Mouse (Mus musculus): ENCODE measurements around the gene Ufsp1.

- TF ChIP-seq CTCF (conservative IDR thresholded peaks at IDR 0.05; ENCODE audit: low read length) (peak; percentile 63), POU5F1 (IDR thresholded peaks at IDR 0.05; ENCODE audit: borderline replicate concordance, low read length) (no peak), NANOG (IDR thresholded peaks at IDR 0.05; ENCODE audit: borderline replicate concordance, low read length) (no peak)
Observed at GRCm38 (mm10) chr5:137333512-137334174, 39.2 kb downstream of the Ufsp1 start, which contains the start of gene Slc12a9.
